Mouse (Mus musculus): ENCODE measurements around the gene Prpf19. TPM values are rescaled to one million over a fixed set of nuclear protein-coding genes. Genes with fewer than 3 reads are reported as not detected.

Prpf19 gene
- polyA plus RNA-seq, 1 experiment from 2014 or later, result 22.4 TPM

- WGBS, result under 1% methylated on average over 49 of the region's 49 CpGs
Measured at GRCm38 (mm10) chr19:10881426-10882154, 13.4 kb upstream of the Prpf19 start, which contains the start of gene Tmem109. Gene Tmem109 (minus strand): TSS chr19:10882001.

GRCm38 (mm10) chr19:10892201-10892600 is 2.8 kb upstream of the Prpf19 start:
- Histone ChIP-seq H3K4me3 (ENCODE audit: low read depth, low read length) (no peak overlapping the region), H3K36me3 (ENCODE audit: insufficient read depth, low read length) (no peaks in the 10 kb centered on the region), H3K27me3 (replicated peaks; ENCODE audit: insufficient read depth, low read length) (no peaks in the 10 kb centered on the region), H3K9ac (replicated peaks; ENCODE audit: low read depth) (no peak overlapping the region), H3K9me3 (ENCODE audit: low read length) (no peaks in the 10 kb centered on the region), H3K4me2 (replicated peaks; ENCODE audit: low read depth, low read length) (no peak overlapping the region), H3K27ac (ENCODE audit: low read length) (no peak overlapping the region), H3K4me1 (ENCODE audit: insufficient read depth, low read depth, low read length) (no peaks in the 10 kb centered on the region; the same call in 1 of the 2 replicates)
- ATAC-seq (no peak), DNase-seq (ENCODE audit: low spot score) (no peak)
- WGBS, result 66% methylated on average over 3 of the region's 3 CpGs
- TF ChIP-seq EP300 (IDR thresholded peaks at IDR 0.05) (no peak), CTCF (IDR thresholded peaks at IDR 0.05) (no peak)

More at GRCm38 (mm10) chr19:10881426-10882154, 13.4 kb upstream of the Prpf19 start, which contains the start of gene Tmem109:
- peak; percentile 99 for DNase-seq (ENCODE audit: low spot score)
- Histone ChIP-seq H3K4me3 (ENCODE audit: low read depth, low read length) (peak within 1 kb of the TSS; percentile 65), H3K4me2 (replicated peaks; ENCODE audit: low read depth, low read length) (peak within 1 kb of the TSS; percentile 76), H3K27ac (ENCODE audit: low read length) (peak within 1 kb of the TSS; percentile 93), H3K27me3 (replicated peaks; ENCODE audit: insufficient read depth, low read length) (no peaks in the 10 kb centered on the region), H3K4me1 (ENCODE audit: insufficient read depth, low read depth, low read length) (peaks cover 16% of the 10 kb centered on the region), H3K9me3 (ENCODE audit: low read length) (no peaks in the 10 kb centered on the region), H3K36me3 (ENCODE audit: insufficient read depth, low read length) (no peaks in the 10 kb centered on the region), H3K9ac (replicated peaks; ENCODE audit: low read depth) (peak within 1 kb of the TSS; percentile 39)
- TF ChIP-seq CTCF (IDR thresholded peaks at IDR 0.05) (peak; percentile 61), EP300 (IDR thresholded peaks at IDR 0.05) (no peak)
- peak; percentile 81 for ATAC-seq

- ATAC-seq (no peak), DNase-seq (ENCODE audit: low spot score) (peak; percentile 21)
- H3K4me2 ChIP-seq (replicated peaks; ENCODE audit: low read depth, low read length), result peak overlapping the region; percentile 81
- TF ChIP-seq CTCF (IDR thresholded peaks at IDR 0.05) (no peak), EP300 (IDR thresholded peaks at IDR 0.05) (no peak)
- peak overlapping the region; percentile 69 for H3K4me3 ChIP-seq (ENCODE audit: low read depth, low read length)
- H3K9ac ChIP-seq (replicated peaks; ENCODE audit: low read depth), result peak overlapping the region; percentile 69
- peak overlapping the region; percentile 76 for H3K27ac ChIP-seq (ENCODE audit: low read length)
- no peaks in the 10 kb centered on the region for H3K9me3 ChIP-seq (ENCODE audit: low read length)
- WGBS, result under 1% methylated on average over 16 of the region's 16 CpGs
- no peaks in the 10 kb centered on the region for H3K27me3 ChIP-seq (replicated peaks; ENCODE audit: insufficient read depth, low read length)
- peaks cover 22% of the 10 kb centered on the region for H3K36me3 ChIP-seq (ENCODE audit: insufficient read depth, low read length)
- no peaks in the 10 kb centered on the region; the same call in 1 of the 2 replicates for H3K4me1 ChIP-seq (ENCODE audit: insufficient read depth, low read depth, low read length)
Measured at GRCm38 (mm10) chr19:10895708-10896107, 677 bp downstream of the Prpf19 start.

- no peaks in the 10 kb centered on the region for H3K27me3 ChIP-seq (replicated peaks; ENCODE audit: insufficient read depth, low read length)
- WGBS, result 55% methylated on average over 7 of the region's 7 CpGs
- H3K9ac ChIP-seq (replicated peaks; ENCODE audit: low read depth), result 0 out of 2 replicates have a peak overlapping the region, but pooled peaks have one; percentile 26
- H3K4me3 ChIP-seq (ENCODE audit: low read depth, low read length), result no peak overlapping the region
- peaks cover 28% of the 10 kb centered on the region for H3K36me3 ChIP-seq (ENCODE audit: insufficient read depth, low read length)
- H3K27ac ChIP-seq (ENCODE audit: low read length), result no peak overlapping the region
- H3K4me1 ChIP-seq (ENCODE audit: insufficient read depth, low read depth, low read length), result no peaks in the 10 kb centered on the region; the same call in 1 of the 2 replicates
- H3K9me3 ChIP-seq (ENCODE audit: low read length), result no peaks in the 10 kb centered on the region
- DNase-seq (ENCODE audit: low spot score) (no peak), ATAC-seq (no peak)
- peak overlapping the region; percentile 81; the same call in 1 of the 2 replicates for H3K4me2 ChIP-seq (replicated peaks; ENCODE audit: low read depth, low read length)
- no peak for TF ChIP-seq EP300 (IDR thresholded peaks at IDR 0.05)
- TF ChIP-seq CTCF (IDR thresholded peaks at IDR 0.05), result no peak
Measured at GRCm38 (mm10) chr19:10896849-10897248, 1.8 kb downstream of the Prpf19 start.

DNA sequence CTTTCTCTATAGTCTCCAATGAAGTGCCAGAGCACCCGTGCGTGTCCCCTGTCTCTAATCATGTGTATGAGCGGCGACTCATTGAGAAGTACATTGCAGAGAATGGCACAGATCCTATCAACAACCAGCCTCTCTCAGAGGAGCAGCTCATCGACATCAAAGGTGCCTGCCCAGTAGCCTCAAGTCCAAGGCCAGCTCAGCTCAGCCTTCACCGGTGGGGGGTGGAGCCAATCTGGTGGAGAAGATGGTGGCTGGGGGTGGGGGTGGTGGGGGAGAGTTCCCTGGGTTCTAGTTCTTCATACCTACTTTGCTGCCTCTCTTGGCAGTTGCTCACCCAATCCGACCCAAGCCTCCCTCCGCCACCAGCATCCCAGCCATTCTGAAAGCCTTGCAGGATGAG is 2.5 kb downstream of the Prpf19 start:
- no peak for DNase-seq (ENCODE audit: low spot score)
- no peak overlapping the region for H3K4me3 ChIP-seq (ENCODE audit: low read depth, low read length)
- TF ChIP-seq CTCF (IDR thresholded peaks at IDR 0.05), result no peak
- TF ChIP-seq EP300 (IDR thresholded peaks at IDR 0.05), result no peak
- no peaks in the 10 kb centered on the region for H3K9me3 ChIP-seq (ENCODE audit: low read length)
- H3K27ac ChIP-seq (ENCODE audit: low read length), result no peak overlapping the region
- H3K9ac ChIP-seq (replicated peaks; ENCODE audit: low read depth), result 0 out of 2 replicates have a peak overlapping the region, but pooled peaks have one; percentile 26
- no peaks in the 10 kb centered on the region for H3K27me3 ChIP-seq (replicated peaks; ENCODE audit: insufficient read depth, low read length)
- no peaks in the 10 kb centered on the region; the same call in 1 of the 2 replicates for H3K4me1 ChIP-seq (ENCODE audit: insufficient read depth, low read depth, low read length)
- no peak for ATAC-seq
- H3K36me3 ChIP-seq (ENCODE audit: insufficient read depth, low read length), result peaks cover 34% of the 10 kb centered on the region
- 83% methylated on average over 8 of the region's 8 CpGs for WGBS
- no peak overlapping the region for H3K4me2 ChIP-seq (replicated peaks; ENCODE audit: low read depth, low read length)

GRCm38 (mm10) chr19:10900315-10900714 is 5.3 kb downstream of the Prpf19 start:
- H3K36me3 ChIP-seq (ENCODE audit: insufficient read depth, low read length), result peaks cover 49% of the 10 kb centered on the region
- H3K9ac ChIP-seq (replicated peaks; ENCODE audit: low read depth), result no peak overlapping the region
- H3K27me3 ChIP-seq (replicated peaks; ENCODE audit: insufficient read depth, low read length), result no peaks in the 10 kb centered on the region
- ATAC-seq (no peak), DNase-seq (ENCODE audit: low spot score) (no peak)
- H3K4me1 ChIP-seq (ENCODE audit: insufficient read depth, low read depth, low read length), result no peaks in the 10 kb centered on the region; the same call in 1 of the 2 replicates
- 66% methylated on average over 6 of the region's 6 CpGs for WGBS
- H3K4me3 ChIP-seq (ENCODE audit: low read depth, low read length), result no peak overlapping the region
- TF ChIP-seq CTCF (IDR thresholded peaks at IDR 0.05), result no peak
- no peak for TF ChIP-seq EP300 (IDR thresholded peaks at IDR 0.05)
- no peak overlapping the region for H3K27ac ChIP-seq (ENCODE audit: low read length)
- no peaks in the 10 kb centered on the region for H3K9me3 ChIP-seq (ENCODE audit: low read length)
- H3K4me2 ChIP-seq (replicated peaks; ENCODE audit: low read depth, low read length), result no peak overlapping the region
